Mouse (Mus musculus): ENCODE data around the gene Kdr. TPM values are rescaled to one million over a fixed set of nuclear protein-coding genes. Genes with fewer than 3 reads are reported as not detected.
A peak's percentile ranks its signal among the peaks of the same experiment; 100 is the strongest.

Gene Kdr
- total and polyA plus RNA-seq, 2 experiments from 2014 or later = 12.6 to 23.4 TPM

- Histone ChIP-seq H3K4me3 (ENCODE audit: low read depth, low read length) (no peak overlapping the region), H3K36me3 (ENCODE audit: insufficient read depth) (no peaks in the 10 kb centered on the region), H3K4me1 (ENCODE audit: insufficient read depth) (no peaks in the 10 kb centered on the region), H3K9me3 (ENCODE audit: low read length) (no peaks in the 10 kb centered on the region), H3K4me2 (ENCODE audit: low read depth) (no peak overlapping the region), H3K27ac (ENCODE audit: low read depth, low read length) (no peak overlapping the region), H3K27me3 (ENCODE audit: insufficient read depth, low read length) (no peaks in the 10 kb centered on the region), H3K9ac (no peak overlapping the region)
- DNase-seq (no peak), ATAC-seq (no peak)
- 81% methylated on average over 8 of the region's 8 CpGs for WGBS
- TF ChIP-seq CTCF (IDR thresholded peaks at IDR 0.05; ENCODE audit: low read depth) = no peak
These were observed 37.8 kb upstream of the Kdr start for GRCm38 (mm10) chr5:76016086-76016485.

GRCm38 (mm10) chr5:76013881-76014431, 35.7 kb upstream of the Kdr start:
- WGBS = 70% methylated on average over 7 of the region's 7 CpGs
- Histone ChIP-seq H3K9ac (no peak overlapping the region), H3K36me3 (ENCODE audit: insufficient read depth) (no peaks in the 10 kb centered on the region), H3K4me2 (ENCODE audit: low read depth) (no peak overlapping the region), H3K27ac (ENCODE audit: low read depth, low read length) (no peak overlapping the region), H3K4me3 (ENCODE audit: low read depth, low read length) (no peak overlapping the region), H3K9me3 (ENCODE audit: low read length) (no peaks in the 10 kb centered on the region), H3K27me3 (ENCODE audit: insufficient read depth, low read length) (no peaks in the 10 kb centered on the region), H3K4me1 (ENCODE audit: insufficient read depth) (no peaks in the 10 kb centered on the region)
- ATAC-seq = no peak
- no peak for DNase-seq
- TF ChIP-seq CTCF (IDR thresholded peaks at IDR 0.05; ENCODE audit: low read depth) = no peak

- Histone ChIP-seq H3K9ac (no peak overlapping the region), H3K27ac (ENCODE audit: low read depth, low read length) (no peak overlapping the region), H3K4me2 (ENCODE audit: low read depth) (no peak overlapping the region), H3K4me3 (ENCODE audit: low read depth, low read length) (no peak overlapping the region), H3K9me3 (ENCODE audit: low read length) (no peaks in the 10 kb centered on the region), H3K27me3 (ENCODE audit: insufficient read depth, low read length) (no peaks in the 10 kb centered on the region), H3K4me1 (ENCODE audit: insufficient read depth) (no peaks in the 10 kb centered on the region), H3K36me3 (ENCODE audit: insufficient read depth) (no peaks in the 10 kb centered on the region)
- 58% methylated on average over 7 of the region's 7 CpGs for WGBS
- ATAC-seq (no peak), DNase-seq (no peak)
- TF ChIP-seq CTCF (IDR thresholded peaks at IDR 0.05; ENCODE audit: low read depth) = no peak
These were observed 28.1 kb upstream of the Kdr start for GRCm38 (mm10) chr5:76006403-76006802.

- ATAC-seq (no peak), DNase-seq (no peak)
- H3K27me3 ChIP-seq (ENCODE audit: insufficient read depth, low read length) = no peaks in the 10 kb centered on the region
- H3K4me1 ChIP-seq (ENCODE audit: insufficient read depth) = no peaks in the 10 kb centered on the region
- H3K27ac ChIP-seq (ENCODE audit: low read depth, low read length) = no peak overlapping the region
- no peak overlapping the region for H3K9ac ChIP-seq
- H3K4me3 ChIP-seq (ENCODE audit: low read depth, low read length) = no peak overlapping the region
- H3K36me3 ChIP-seq (ENCODE audit: insufficient read depth) = no peaks in the 10 kb centered on the region
- H3K4me2 ChIP-seq (ENCODE audit: low read depth) = no peak overlapping the region
- WGBS = 90% methylated on average over 8 of the region's 8 CpGs
- TF ChIP-seq CTCF (IDR thresholded peaks at IDR 0.05; ENCODE audit: low read depth) = no peak
- no peaks in the 10 kb centered on the region for H3K9me3 ChIP-seq (ENCODE audit: low read length)
These were observed 12.0 kb upstream of the Kdr start for GRCm38 (mm10) chr5:75990212-75990611.

- no peak overlapping the region for H3K4me3 ChIP-seq (ENCODE audit: low read depth, low read length)
- 76% methylated on average over 8 of the region's 8 CpGs for WGBS
- H3K27me3 ChIP-seq (ENCODE audit: insufficient read depth, low read length) = no peaks in the 10 kb centered on the region
- ATAC-seq = no peak
- H3K4me1 ChIP-seq (ENCODE audit: insufficient read depth) = no peaks in the 10 kb centered on the region
- no peak for TF ChIP-seq CTCF (IDR thresholded peaks at IDR 0.05; ENCODE audit: low read depth)
- H3K4me2 ChIP-seq (ENCODE audit: low read depth) = no peak overlapping the region
- no peaks in the 10 kb centered on the region for H3K9me3 ChIP-seq (ENCODE audit: low read length)
- H3K27ac ChIP-seq (ENCODE audit: low read depth, low read length) = no peak overlapping the region
- H3K9ac ChIP-seq = no peak overlapping the region
- DNase-seq = no peak
- no peaks in the 10 kb centered on the region for H3K36me3 ChIP-seq (ENCODE audit: insufficient read depth)
These were observed 9.3 kb upstream of the Kdr start for GRCm38 (mm10) chr5:75987530-75987929.

- Histone ChIP-seq H3K36me3 (ENCODE audit: insufficient read depth) (no peaks in the 10 kb centered on the region), H3K27ac (ENCODE audit: low read depth, low read length) (no peak overlapping the region), H3K9me3 (ENCODE audit: low read length) (no peaks in the 10 kb centered on the region), H3K4me2 (ENCODE audit: low read depth) (no peak overlapping the region), H3K4me1 (ENCODE audit: insufficient read depth) (peaks cover 6% of the 10 kb centered on the region; the same call in 1 of the 2 replicates), H3K27me3 (ENCODE audit: insufficient read depth, low read length) (peaks cover 46% of the 10 kb centered on the region), H3K9ac (no peak overlapping the region), H3K4me3 (ENCODE audit: low read depth, low read length) (no peak overlapping the region)
- TF ChIP-seq CTCF (IDR thresholded peaks at IDR 0.05; ENCODE audit: low read depth) = no peak
- no peak for ATAC-seq
- DNase-seq = no peak
- WGBS = 71% methylated on average over 23 of the region's 23 CpGs
These were observed 2.5 kb upstream of the Kdr start for GRCm38 (mm10) chr5:75980521-75981311.

- Histone ChIP-seq H3K4me2 (ENCODE audit: low read depth) (peak overlapping the region; percentile 100), H3K9ac (no peak overlapping the region), H3K9me3 (ENCODE audit: low read length) (no peaks in the 10 kb centered on the region), H3K27me3 (ENCODE audit: insufficient read depth, low read length) (peaks cover 55% of the 10 kb centered on the region), H3K4me1 (ENCODE audit: insufficient read depth) (peaks cover 6% of the 10 kb centered on the region; the same call in 1 of the 2 replicates), H3K36me3 (ENCODE audit: insufficient read depth) (no peaks in the 10 kb centered on the region), H3K4me3 (ENCODE audit: low read depth, low read length) (peak overlapping the region; percentile 55; the same call in 1 of the 2 replicates), H3K27ac (ENCODE audit: low read depth, low read length) (no peak overlapping the region)
- TF ChIP-seq CTCF (IDR thresholded peaks at IDR 0.05; ENCODE audit: low read depth) = no peak
- no peak for DNase-seq
- 9% methylated on average over 8 of the region's 8 CpGs for WGBS
- ATAC-seq = no peak
These were observed 850 bp upstream of the Kdr start for GRCm38 (mm10) chr5:75979108-75979507.

All from forebrain, postnatal 0 days (tissue).